Mouse (Mus musculus) midbrain, postnatal 0 days (tissue): ENCODE data around the gene BC024978. TPM values are rescaled to one million over a fixed set of nuclear protein-coding genes. Genes with fewer than 3 reads are reported as not detected.

Experiments
- ATAC-seq: fragments of 200-750 bp; cut with Nextera tagmentation; 2 replicates; pipeline ENCODE4 v1.8.0; 2017; ENCODE audit warnings: moderate number of reproducible peaks, mild to moderate bottlenecking, moderate TSS enrichment, moderate library complexity; ENCODE audit not compliant: low FRiP score
- DNase-seq: peaks from one replicate; pipeline ENCODE4 v3.0.0-alpha.2; 2015; ENCODE audit warnings: low spot score
- H3K27ac ChIP-seq: fragments of 300-500 bp; sonication (generic); 2 replicates; pipeline ENCODE4 v1.5.1; 2014; ENCODE audit warnings: low read depth, mild to moderate bottlenecking, low read length, mixed read lengths
- H3K27me3 ChIP-seq: fragments of 300-500 bp; sonication (generic); 2 replicates; pipeline ENCODE4 v1.6.1; 2014; ENCODE audit warnings: low read length, control low read depth, mixed read lengths; ENCODE audit not compliant: insufficient read depth
- H3K36me3 ChIP-seq: fragments of 300-500 bp; sonication (generic); 2 replicates; pipeline ENCODE4 v1.6.1; 2014; ENCODE audit warnings: low read length, control low read depth, mixed read lengths; ENCODE audit not compliant: insufficient read depth
- H3K4me1 ChIP-seq: fragments of 300-500 bp; sonication (generic); 2 replicates; pipeline ENCODE4 v1.6.1; 2014; ENCODE audit warnings: mild to moderate bottlenecking, control low read depth, antibody characterized with exemption, low read length, mixed read lengths; ENCODE audit not compliant: insufficient read depth
- H3K4me2 ChIP-seq: fragments of 300-500 bp; sonication (generic); 2 replicates; pipeline ENCODE4 v1.6.1; 2014; ENCODE audit warnings: low read depth, mild to moderate bottlenecking, low read length, mixed read lengths; ENCODE audit not compliant: poor library complexity, severe bottlenecking
- H3K4me3 ChIP-seq: fragments of 300-500 bp; sonication (generic); 2 replicates; pipeline ENCODE4 v1.5.1; 2014; ENCODE audit warnings: low read depth, mild to moderate bottlenecking, low read length, moderate library complexity
- H3K9ac ChIP-seq: fragments of 300-500 bp; sonication (generic); replicated peaks from 2 replicates; pipeline ENCODE4 v1.6.1; 2014; ENCODE audit warnings: mild to moderate bottlenecking, low read length, moderate library complexity, mixed read lengths; ENCODE audit not compliant: poor library complexity, severe bottlenecking
- H3K9me3 ChIP-seq: fragments of 300-500 bp; sonication (generic); 2 replicates; pipeline ENCODE4 v1.6.1; 2016; ENCODE audit warnings: low read length, control low read depth
- CTCF ChIP-seq: IDR thresholded peaks from 2 replicates; pipeline ENCODE4 v1.5.1; 2016; ENCODE audit warnings: antibody characterized with exemption, mild to moderate bottlenecking
- WGBS: fragments of 180-500 bp; shearing (Covaris S2); extraction: QIAGEN DNeasy Blood & Tissue Kit; methylation state at CpG from one replicate; pipeline ENCODE4 v1.1.7; 2014; 5-methylcytosine and 5-hydroxymethylcytosine counted together
- polyA plus RNA-seq: library from polyadenylated mRNA; unstranded; fragments of >200 nt; fragmentation: Nextera tagmentation; extraction: Ambion mirVana; gene quantifications from 2 replicates; pipeline ENCODE4 v1.2.1, GENCODE M21; 2015
- total RNA-seq: library from RNA; depleted of rRNA; stranded (reverse); fragments of >200 nt; gene quantifications from 2 replicates; pipeline ENCODE4 v1.2.3, GENCODE M21; 2014

BC024978 gene
- total and polyA plus RNA-seq, 2 experiments from 2014 or later: 2.8 to 8.7 TPM

DNA sequence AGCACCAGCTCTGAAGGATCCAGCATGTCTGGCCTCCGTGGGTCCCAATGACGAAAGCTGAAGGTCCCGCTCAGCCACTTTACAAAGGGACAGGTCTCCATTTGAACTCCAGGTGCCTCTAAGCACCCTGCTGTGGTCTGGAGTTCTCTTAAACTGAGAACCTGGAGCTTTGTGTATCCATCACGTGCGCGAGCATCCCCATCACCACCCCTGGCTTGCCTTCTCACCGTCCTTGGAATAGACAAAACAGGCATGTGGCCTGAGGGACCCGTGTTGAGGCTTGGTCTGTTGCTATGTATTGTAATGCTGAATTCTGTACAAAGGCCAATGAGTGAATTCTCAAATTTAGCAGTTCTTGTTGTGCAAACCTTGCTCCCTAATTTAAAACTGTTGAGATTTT, 3.2 kb downstream of the BC024978 start:
- Histone ChIP-seq H3K27ac (no peak overlapping the region), H3K9me3 (no peaks in the 10 kb centered on the region), H3K36me3 (peaks cover 17% of the 10 kb centered on the region), H3K9ac (no peak overlapping the region), H3K4me3 (no peak overlapping the region), H3K4me1 (0 out of 2 replicates have a peak, but pooled peaks cover 7% of the 10 kb centered on the region), H3K4me2 (no peak overlapping the region), H3K27me3 (no peaks in the 10 kb centered on the region)
- ATAC-seq: no peak
- no peak for DNase-seq
- no peak for TF ChIP-seq CTCF
- WGBS: 91% methylated on average over 8 of the region's 8 CpGs

- WGBS: 97% methylated on average over 8 of the region's 8 CpGs
- no peaks in the 10 kb centered on the region for H3K9me3 ChIP-seq
- H3K27me3 ChIP-seq: no peaks in the 10 kb centered on the region
- H3K36me3 ChIP-seq: peaks cover 42% of the 10 kb centered on the region
- no peak overlapping the region for H3K27ac ChIP-seq
- no peak overlapping the region for H3K4me2 ChIP-seq
- DNase-seq (no peak), ATAC-seq (no peak)
- H3K4me1 ChIP-seq: no peaks in the 10 kb centered on the region
- TF ChIP-seq CTCF: no peak
- H3K9ac ChIP-seq: no peak overlapping the region
- H3K4me3 ChIP-seq: no peak overlapping the region
Measured at GRCm38 (mm10) chr7:27203730-27204449, 8.3 kb downstream of the BC024978 start.

DNA sequence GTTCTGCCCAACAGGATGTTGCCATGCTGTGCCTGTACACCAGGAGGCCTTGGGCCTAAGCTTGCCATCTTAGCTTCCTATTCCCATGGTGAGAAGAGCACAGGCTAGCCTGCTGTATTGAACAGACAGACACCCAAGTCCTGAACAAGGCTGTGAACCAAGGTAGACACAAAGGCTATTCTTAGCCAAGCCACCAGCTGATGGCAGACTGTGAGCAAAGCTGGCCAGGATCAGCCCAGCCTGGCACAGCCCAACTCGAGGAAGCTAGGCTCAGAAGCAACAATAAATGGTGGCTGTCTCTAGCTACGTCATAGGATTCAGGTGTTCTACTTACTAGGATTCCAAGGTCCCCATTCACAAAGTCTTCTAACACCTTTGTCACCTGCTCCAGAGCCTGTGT, 17.0 kb downstream of the BC024978 start:
- no peak overlapping the region for H3K4me3 ChIP-seq
- H3K36me3 ChIP-seq: peaks cover 71% of the 10 kb centered on the region
- 89% methylated on average over 2 of the region's 2 CpGs for WGBS
- no peak overlapping the region for H3K27ac ChIP-seq
- no peak overlapping the region for H3K9ac ChIP-seq
- no peak for DNase-seq
- ATAC-seq: no peak
- no peaks in the 10 kb centered on the region for H3K9me3 ChIP-seq
- H3K4me1 ChIP-seq: no peaks in the 10 kb centered on the region
- H3K4me2 ChIP-seq: no peak overlapping the region
- no peaks in the 10 kb centered on the region for H3K27me3 ChIP-seq
- TF ChIP-seq CTCF: no peak

DNA sequence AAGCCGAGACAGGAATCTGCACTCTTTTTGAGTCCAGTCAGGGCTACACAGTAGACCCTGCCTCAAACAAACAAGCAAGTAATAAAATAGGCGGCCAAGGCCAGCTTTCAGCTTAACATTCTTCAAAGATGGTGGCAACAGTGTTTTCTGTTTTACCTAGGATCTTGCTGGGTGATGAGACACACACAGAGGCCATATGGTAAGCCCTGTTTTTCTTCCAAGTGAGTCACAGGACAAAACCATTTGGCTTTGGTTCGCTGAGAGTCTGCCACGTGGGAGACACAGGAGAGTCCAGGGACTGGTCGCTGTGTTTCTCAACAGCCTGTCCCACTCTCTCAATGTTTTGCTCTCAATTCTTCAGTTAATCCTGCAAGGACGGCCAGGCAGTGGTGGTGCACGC, 23.0 kb downstream of the BC024978 start:
- Histone ChIP-seq H3K27ac (no peak overlapping the region), H3K4me1 (peaks cover 1% of the 10 kb centered on the region; the same call in 1 of the 2 replicates), H3K9me3 (no peaks in the 10 kb centered on the region), H3K9ac (no peak overlapping the region), H3K4me2 (no peak overlapping the region), H3K36me3 (peaks cover 28% of the 10 kb centered on the region), H3K4me3 (no peak overlapping the region), H3K27me3 (no peaks in the 10 kb centered on the region)
- no peak for TF ChIP-seq CTCF
- DNase-seq (no peak), ATAC-seq (no peak)
- WGBS: 85% methylated on average over 7 of the region's 7 CpGs

DNA sequence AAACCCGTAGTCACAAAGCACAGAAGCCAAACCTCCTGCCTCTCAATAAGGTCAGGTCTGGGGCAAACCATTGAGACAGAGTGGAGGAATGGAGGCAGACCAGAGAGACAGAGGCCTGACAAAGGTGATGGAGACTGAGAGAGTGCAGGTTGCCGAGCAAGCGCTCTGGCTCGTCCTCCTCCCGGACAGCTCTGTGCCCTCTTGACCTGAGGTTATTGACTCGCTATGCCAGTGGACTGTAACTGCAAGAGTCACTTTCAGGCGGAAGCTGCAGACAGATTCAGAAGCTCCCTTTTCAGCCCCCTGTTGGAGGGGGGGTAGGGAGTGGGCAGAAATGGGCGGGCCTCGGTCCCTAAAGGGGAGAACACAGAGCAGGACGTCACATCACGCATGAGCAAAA, 24.4 kb downstream of the BC024978 start:
- no peak overlapping the region for H3K27ac ChIP-seq
- no peak overlapping the region for H3K4me3 ChIP-seq
- DNase-seq (no peak), ATAC-seq (no peak)
- H3K9ac ChIP-seq: no peak overlapping the region
- no peaks in the 10 kb centered on the region for H3K27me3 ChIP-seq
- peaks cover 12% of the 10 kb centered on the region; the same call in 1 of the 2 replicates for H3K4me1 ChIP-seq
- H3K9me3 ChIP-seq: no peaks in the 10 kb centered on the region
- 84% methylated on average over 11 of the region's 11 CpGs for WGBS
- peaks cover 19% of the 10 kb centered on the region; the same call in 1 of the 2 replicates for H3K36me3 ChIP-seq
- no peak for TF ChIP-seq CTCF
- H3K4me2 ChIP-seq: no peak overlapping the region

- Histone ChIP-seq H3K4me1 (peaks cover 31% of the 10 kb centered on the region), H3K9ac (no peak overlapping the region; the same call in 1 of the 2 replicates), H3K27me3 (no peaks in the 10 kb centered on the region), H3K4me3 (no peak overlapping the region), H3K36me3 (peaks cover 9% of the 10 kb centered on the region; the same call in 1 of the 2 replicates), H3K9me3 (no peaks in the 10 kb centered on the region), H3K27ac (no peak overlapping the region), H3K4me2 (no peak overlapping the region)
- 87% methylated on average over 6 of the region's 6 CpGs for WGBS
- ATAC-seq (no peak), DNase-seq (no peak)
- TF ChIP-seq CTCF: no peak
Measured at GRCm38 (mm10) chr7:27221939-27222338, 26.4 kb downstream of the BC024978 start.
